Mouse (Mus musculus): ENCODE results near the gene Pabpn1l.

Gene Pabpn1l

DNA sequence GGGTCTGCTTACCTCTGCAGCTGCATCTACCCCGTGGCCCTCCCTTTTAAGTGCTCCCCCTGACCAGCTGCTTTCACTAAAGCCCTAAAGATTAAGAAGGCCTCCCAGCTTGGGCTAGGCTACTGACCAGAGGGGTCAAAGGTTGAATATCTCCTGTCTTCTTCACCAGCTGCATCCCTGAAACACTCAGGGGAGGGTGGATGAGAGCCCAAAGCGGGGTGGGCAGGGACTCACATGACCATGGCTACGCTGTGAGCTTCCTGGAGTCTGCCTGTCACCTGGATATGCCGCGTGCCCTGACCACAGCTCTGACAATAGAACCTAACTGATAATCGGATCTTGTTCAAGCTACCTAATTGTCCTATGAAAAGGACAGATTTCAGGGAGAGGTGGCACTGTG lies at the start of gene Pabpn1l:
TSS of gene Pabpn1l (minus strand) at position 13 of the 400 bp plus-strand sequence.
- DNase-seq (ENCODE audit: low read depth, low spot score): no peak

GRCm38 (mm10) chr8:122671894-122672293 lies 49.4 kb upstream of the Pabpn1l start:
- no peak for DNase-seq (ENCODE audit: low read depth, low spot score)

- DNase-seq (ENCODE audit: low read depth, low spot score): no peak
Observed at GRCm38 (mm10) chr8:122670718-122671117, 48.2 kb upstream of the Pabpn1l start.

GRCm38 (mm10) chr8:122670001-122670400 lies 47.5 kb upstream of the Pabpn1l start:
- DNase-seq (ENCODE audit: low read depth, low spot score): no peak

DNA sequence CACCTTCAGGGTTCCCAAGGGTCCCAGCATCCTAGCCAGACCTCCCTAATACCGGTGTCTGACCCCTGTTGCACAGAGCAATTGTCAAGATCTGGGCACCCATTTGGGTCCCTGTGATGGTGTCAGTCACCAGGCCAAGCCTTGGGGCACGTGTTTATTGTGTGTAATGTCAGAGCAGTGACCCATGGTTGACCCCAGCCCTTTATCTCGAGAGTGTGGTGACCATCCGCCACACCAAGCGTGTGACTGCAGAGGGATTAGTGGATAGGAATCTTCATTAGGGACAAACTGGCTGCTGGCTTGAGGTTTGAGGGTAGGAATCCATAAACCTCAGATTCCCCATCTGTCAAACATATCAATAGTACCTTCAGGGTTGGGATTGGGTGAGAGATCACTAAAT lies 46.8 kb upstream of the Pabpn1l start:
- DNase-seq (ENCODE audit: low read depth, low spot score): no peak

- no peak for DNase-seq (ENCODE audit: low read depth, low spot score)
Observed at GRCm38 (mm10) chr8:122667854-122668253, 45.3 kb upstream of the Pabpn1l start.

DNA sequence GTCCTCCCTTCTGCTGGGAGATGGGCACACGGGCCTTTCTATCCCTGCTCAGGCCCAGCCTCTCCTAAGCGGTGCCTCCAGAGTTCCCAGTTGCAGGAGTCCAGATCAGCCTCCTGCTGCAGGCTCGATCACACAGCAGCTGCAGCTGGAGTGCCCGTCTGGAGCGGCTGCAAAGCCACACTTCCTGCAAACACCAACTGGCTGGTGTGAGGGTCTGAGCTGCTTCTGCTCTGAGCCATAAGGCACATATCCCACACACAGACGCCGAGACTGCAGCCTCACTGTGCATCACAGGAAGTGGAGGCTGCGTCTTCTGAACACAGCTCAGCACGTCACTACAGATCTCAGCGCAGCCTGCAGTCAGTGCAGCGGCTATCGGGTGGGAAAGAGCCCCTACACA lies 44.3 kb upstream of the Pabpn1l start:
- peak; percentile 60 for DNase-seq (ENCODE audit: low read depth, low spot score)

DNA sequence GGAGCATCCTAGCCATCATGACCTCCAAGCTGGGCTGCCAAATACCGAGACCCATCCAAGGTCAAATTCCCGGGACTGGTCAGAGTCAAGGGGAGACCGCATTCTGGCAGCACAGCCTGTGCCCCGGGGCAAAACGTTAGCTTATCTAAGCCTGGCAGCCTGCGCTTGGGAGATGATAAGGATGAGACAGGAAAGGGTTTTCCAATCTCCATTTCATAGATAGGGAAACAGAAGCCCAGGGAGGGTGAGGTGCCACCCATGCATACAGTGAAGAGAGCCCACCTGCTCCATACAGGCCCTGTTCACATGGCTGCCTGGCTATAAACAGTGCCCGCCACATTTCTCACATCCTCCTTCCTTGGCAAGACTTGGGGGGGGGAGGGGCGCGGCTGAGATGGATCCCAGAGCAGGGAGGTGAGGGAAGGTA lies 43.8 kb upstream of the Pabpn1l start:
- peak; percentile 20 for DNase-seq (ENCODE audit: low read depth, low spot score)

DNA sequence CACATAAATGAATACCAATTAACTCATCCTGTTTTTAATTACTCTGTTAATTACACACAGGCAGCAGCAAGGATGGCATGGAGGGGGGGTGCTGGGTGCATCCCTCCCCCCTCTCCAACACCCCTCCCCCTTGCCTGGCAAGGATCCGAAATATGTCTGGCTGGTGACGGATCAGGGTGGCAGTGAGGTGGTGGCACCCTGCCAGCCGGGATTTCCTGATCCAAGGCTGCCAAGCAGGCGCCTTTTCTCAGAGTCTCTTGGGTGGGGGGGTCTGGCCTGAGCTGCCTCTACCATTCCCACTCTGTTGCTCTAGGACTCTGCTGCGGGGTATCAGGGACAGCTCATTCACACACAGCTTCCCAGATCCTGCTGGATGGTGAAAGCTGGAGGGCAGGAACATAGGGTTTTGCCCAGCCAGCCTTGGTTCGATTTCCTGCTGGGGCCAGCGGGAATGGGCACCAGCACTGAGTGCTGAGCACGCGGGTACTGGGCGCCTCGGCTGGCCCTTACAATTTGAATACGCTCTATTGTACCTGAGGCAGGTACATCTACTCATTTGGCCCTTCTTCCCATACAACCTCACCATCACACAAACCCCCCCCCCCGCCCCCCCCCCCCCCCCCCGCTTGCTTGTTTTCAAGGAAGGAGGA lies 43.3 kb upstream of the Pabpn1l start:
- no peak for DNase-seq (ENCODE audit: low read depth, low spot score)

GRCm38 (mm10) chr8:122665221-122665620 lies 42.7 kb upstream of the Pabpn1l start:
- no peak for DNase-seq (ENCODE audit: low read depth, low spot score)

DNA sequence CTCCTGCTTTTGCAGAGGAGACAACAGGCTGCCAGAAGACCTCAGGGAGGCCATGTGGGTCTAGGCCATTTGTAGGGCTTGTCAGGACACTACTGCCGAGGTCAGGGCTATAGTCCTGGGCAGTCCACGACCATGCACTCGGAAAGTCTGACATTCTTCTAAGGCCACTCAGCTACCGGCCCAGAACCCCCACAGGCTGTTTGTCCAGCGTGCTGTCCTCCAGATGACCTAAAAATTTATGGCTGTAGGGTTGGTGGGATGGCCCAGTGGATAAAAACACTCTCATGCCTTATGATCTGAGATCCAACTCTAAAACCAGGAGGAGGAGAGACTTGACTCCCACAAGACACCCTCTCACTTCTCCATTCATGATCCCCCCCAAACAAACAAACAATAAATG lies 41.1 kb upstream of the Pabpn1l start:
- DNase-seq (ENCODE audit: low read depth, low spot score): no peak

GRCm38 (mm10) chr8:122663106-122663505 lies 40.6 kb upstream of the Pabpn1l start:
- no peak for DNase-seq (ENCODE audit: low read depth, low spot score)

DNA sequence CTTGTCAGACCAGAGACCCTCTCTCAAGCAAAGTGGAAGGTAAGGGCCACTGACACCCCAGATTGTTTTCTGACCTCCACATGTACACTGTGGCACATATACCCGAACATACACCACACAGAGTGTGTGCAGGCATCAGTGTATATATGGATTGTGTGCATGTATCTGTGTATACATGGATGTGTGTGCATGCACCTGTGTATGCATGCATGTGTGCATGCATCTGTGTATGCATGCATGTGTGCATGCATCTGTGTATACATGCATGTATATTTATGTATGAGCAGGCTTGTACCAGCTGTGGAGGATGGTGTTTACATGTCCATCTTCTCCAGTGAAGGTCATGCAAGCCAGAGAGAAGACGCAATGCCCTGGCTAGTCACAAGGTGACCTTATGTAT lies 39.4 kb upstream of the Pabpn1l start:
- no peak for DNase-seq (ENCODE audit: low read depth, low spot score)

GRCm38 (mm10) chr8:122661138-122661537 lies 38.6 kb upstream of the Pabpn1l start:
- DNase-seq (ENCODE audit: low read depth, low spot score): no peak

DNA sequence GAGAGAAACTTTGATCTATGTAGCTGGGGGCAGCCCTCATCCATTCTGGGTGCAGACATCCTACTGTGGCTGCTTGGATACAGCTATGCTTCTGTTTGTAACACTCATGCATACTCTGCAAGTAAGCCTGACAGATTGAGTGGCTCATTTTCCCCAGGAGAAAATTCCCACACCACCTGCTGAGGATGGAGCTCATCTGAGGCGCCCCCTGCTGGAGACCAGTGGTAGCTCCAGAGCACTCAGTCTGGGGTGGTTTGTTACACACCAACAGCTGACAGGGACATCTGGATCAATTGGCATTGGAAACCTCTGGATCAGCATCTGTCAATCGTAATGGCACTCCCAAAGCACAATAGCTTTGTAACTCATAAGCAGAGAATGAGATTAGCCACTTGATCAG lies 37.5 kb upstream of the Pabpn1l start:
- peak; percentile 59 for DNase-seq (ENCODE audit: low read depth, low spot score)

- DNase-seq (ENCODE audit: low read depth, low spot score): no peak
Observed at GRCm38 (mm10) chr8:122658807-122659160, 36.2 kb upstream of the Pabpn1l start.

DNA sequence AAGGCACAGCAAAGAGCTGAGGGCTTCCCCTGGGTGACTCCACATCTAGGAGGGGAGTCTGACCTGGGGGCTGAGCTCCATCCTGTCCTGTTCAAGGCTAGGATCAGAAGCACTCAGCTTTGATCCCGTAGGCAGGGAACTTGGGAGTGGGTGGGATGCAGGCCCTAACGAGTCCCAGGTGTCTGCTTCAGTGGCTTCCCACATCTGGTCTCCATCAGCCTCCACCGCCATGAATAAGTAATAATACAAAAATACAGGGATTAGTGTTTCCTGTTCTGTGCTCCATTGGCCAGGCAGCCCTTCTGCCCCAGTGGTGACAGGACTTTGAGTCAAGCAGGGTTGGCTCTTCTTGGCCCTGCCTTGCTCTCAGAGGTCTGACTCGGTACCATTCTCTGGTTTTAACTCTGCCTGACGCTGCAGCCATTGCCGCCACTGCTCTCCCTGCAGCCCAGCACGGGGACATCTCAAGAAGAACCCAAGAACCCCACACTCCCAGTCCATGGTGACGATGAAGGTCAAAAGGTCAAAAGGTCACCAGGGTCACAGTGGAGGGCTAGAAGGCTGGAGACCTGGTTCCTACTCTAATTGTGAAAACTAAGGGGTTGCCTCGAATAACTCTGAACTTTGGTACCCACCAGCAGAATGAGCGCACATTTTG lies 35.7 kb upstream of the Pabpn1l start:
- DNase-seq (ENCODE audit: low read depth, low spot score): no peak

GRCm38 (mm10) chr8:122656056-122656999 lies 33.8 kb upstream of the Pabpn1l start:
- DNase-seq (ENCODE audit: low read depth, low spot score): no peak

- no peak for DNase-seq (ENCODE audit: low read depth, low spot score)
Observed at GRCm38 (mm10) chr8:122654768-122655167, 32.2 kb upstream of the Pabpn1l start.

- DNase-seq (ENCODE audit: low read depth, low spot score): no peak
Observed at GRCm38 (mm10) chr8:122652643-122653042, 30.1 kb upstream of the Pabpn1l start.

DNA sequence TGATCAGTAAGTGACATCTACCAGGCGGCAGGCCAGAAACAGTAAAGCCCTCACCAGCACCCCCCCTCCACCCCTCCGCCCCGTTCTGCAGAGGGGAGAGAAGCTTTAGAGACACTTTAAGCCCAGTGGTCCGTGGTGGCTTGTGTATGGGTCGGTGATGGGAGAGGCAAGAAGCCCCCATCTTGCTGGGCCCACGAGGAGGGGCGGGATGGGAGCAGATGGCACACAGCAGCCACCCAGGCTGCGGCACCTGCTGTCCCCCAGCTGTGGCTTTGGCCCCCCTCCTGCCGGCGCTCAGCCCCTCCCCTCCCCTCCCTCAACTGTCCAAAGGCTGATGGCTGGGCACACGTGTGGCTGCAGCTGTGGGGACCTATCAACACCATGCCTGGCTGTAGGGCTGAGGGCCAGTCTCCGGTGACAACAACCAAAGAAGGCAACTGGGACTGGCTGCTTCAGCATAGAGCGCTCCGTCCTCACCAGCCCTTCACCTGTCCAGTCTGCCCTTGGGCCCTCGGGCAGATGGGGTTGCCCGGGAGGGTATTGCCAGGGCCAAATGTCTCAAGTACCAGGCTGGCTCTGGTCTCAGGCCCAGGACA lies 28.9 kb upstream of the Pabpn1l start:
- DNase-seq (ENCODE audit: low read depth, low spot score): no peak
